Mouse (Mus musculus): ENCODE results near the gene Ints5.

Gene Ints5

GRCm38 (mm10) chr19:8920836-8921291 lies 28.1 kb downstream of the Ints5 start:
- in situ Hi-C loops (cut with MboI, MseI): loop anchor here (25.0 kb wide), 2 partner anchors 1909 to 1934 kb away; partner anchors contain the start of genes Dnajc4 (in 1 of the 2), Fermt3 (in 1 of the 2), Fkbp2 (in 1 of the 2) and Nudt22 (in 1 of the 2)

DNA sequence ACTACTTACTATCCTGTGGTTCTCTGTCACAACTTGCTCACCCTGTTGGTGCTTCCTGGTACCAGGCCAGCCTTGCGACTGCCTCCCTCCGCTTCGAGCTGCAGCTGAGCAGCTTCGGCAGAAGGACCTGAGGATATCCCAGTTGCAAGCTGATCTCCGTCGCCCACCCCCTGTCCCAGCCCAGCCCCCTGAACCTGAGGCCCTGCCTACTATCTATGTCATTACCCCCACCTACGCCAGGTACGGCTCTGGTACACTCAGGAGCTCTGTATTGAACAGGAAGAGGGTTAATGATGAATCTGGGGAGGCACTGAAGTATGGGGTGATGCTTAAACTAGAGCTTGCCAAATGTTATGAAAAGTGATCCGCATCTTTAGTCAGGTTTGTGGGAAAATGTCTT lies 28.9 kb downstream of the Ints5 start:
- in situ Hi-C loops (cut with MboI, MseI): loop anchor here (25.0 kb wide), 2 partner anchors 1909 to 1934 kb away; partner anchors contain the start of genes Dnajc4 (in 1 of the 2), Fermt3 (in 1 of the 2), Fkbp2 (in 1 of the 2) and Nudt22 (in 1 of the 2)

DNA sequence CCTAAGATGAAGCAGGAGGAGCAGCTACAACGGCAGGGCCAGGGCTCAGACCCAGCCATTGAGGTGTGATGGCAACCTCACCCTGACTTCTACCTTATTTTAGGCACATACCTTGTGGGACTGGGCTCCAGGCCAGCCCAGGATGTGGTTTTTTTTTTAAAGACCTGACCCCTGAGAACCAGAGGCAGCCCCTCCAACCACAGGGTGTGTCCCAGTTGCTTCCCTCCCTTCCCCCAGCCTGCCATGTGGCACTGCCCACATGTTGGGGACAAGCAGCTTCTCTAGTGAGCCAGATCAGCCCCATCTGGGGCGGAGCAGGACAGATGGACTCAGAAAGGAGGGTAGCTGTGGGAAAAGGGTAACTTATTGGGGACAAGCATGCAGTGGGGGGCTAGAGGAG lies 34.0 kb downstream of the Ints5 start:
- in situ Hi-C loops (cut with MboI, MseI): no loop called here

DNA sequence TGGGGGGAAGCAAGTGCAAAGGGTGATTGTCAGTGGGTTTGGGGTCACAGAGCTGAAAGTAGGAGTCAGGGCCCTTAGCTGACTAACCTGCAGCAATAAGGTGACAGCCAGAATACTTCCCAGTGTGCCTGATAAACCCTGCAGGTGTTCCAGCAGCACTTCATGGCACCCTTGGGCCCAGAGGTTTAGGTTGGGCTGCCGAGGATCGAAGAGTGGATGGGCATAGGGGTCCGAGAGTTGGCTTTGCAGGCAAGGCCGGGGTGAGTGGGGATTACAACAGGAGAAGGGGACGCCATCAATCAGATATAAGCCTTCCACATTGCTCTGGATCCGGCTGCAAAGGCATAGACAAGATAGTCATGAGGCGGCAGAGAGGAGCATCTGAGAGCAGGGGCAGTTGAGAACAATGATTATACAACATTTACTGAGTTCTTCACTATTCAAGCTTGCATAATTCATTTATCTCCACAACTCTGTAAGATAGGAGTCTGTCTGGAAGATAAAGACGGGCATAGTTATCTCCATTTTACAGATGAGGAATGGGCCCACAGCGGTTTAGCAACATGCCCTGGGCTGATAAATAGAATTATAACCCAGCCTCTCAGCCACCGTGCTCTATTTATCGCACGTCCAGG lies 35.2 kb downstream of the Ints5 start:
- in situ Hi-C loops (cut with MboI, MseI): no loop called here

- in situ Hi-C loops (cut with MboI, MseI): no loop called here
Observed at GRCm38 (mm10) chr19:8928689-8929223, 36.0 kb downstream of the Ints5 start.

DNA sequence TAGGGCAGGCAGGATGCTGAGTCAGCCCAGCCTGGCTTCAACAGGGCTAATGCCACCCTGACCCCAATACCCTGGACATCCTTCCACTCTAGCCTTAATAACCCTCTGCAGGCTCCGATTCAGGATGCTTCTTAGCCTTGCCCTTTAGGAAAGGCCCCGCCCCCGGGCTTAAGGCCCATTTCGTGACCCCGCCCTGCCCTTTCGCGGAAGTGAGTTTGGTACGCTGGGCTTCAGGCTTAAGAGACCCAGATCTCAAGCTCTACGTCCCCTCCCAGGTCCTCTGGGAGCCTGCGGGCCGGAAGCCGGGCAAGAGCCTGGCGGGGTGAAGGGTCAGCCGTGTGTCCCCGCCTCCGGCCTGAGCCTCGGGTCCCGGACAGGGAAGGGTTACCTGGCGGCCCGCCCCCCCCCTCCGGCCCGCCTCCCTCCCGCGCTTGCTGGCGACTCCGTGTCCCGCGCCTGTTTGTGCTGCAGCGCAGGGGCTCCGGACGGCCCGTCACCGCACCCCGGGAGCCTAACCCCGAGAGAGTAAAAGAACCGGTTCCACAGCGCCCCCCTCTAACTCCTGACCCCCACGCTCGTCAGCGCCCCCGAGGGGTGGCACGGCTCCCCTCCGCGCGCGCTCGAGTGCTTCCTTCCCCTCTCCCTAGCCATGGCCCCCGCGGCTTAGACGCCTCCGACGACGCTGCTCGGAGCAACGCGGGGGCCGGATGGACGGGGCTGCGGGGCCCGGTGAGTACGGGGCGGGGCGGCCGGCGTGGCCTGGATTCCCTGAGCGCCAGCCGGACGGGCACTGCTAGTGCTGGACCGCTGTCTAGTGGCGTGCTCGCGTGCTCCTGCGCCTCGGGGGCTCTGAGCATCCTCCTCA lies 36.7 kb downstream of the Ints5 start, which contains the start of the genes Rom1 and Eml3:
Gene Rom1 (minus strand): TSS at position 133 of the 865 bp plus-strand sequence.
Gene Eml3 (plus strand): TSS at position 329 of the 865 bp plus-strand sequence.
- in situ Hi-C loops (cut with MboI, MseI): no loop called here

GRCm38 (mm10) chr19:8930117-8930516 lies 37.3 kb downstream of the Ints5 start:
- in situ Hi-C loops (cut with MboI, MseI): no loop called here

DNA sequence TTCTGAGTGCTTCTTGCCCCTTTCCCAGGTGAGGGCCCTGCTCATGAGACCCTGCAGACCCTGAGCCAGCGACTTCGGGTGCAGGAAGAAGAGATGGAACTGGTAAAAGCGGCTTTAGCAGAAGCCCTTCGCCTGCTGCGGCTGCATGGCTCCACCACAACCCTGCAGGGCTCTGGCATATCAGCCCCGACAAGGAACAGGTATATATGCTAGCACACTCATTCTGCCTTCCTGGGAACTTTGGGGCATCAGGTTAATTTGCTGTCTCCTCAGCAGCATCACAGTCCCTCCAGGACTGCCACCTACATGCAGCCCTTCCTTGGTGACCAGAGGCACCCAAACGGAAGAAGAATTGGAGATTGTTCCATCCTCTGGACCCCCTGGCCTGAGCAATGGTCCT lies 38.0 kb downstream of the Ints5 start:
- in situ Hi-C loops (cut with MboI, MseI): no loop called here

GRCm38 (mm10) chr19:8936736-8937135 lies 43.9 kb downstream of the Ints5 start:
- in situ Hi-C loops (cut with MboI, MseI): no loop called here

DNA sequence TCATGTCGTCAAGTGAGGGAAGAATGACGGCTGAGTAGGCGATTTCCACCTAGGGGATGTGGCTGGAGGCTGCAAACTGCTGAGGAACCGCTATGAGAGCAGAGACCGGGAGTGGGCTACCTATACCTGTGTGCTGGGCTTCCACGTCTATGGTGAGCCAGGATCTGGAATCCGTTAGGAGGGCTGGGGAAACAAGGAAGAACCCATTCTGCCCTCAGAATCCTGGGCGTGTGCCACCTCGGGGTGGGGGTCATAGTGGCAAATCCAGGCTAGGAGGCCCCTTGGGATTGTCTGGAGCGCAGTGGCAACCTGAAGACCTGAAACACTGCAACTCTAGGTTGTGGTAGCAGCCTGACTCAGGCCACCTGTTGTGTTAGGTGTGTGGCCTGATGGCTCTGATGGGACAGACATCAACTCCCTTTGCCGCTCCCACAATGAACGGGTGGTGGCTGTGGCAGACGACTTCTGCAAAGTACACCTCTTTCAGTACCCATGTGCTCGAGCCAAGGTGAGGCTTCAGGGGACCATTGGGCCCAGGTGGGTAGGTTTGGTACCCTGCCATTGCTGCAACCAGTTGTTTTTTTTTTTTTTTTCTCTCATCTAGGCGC lies 47.8 kb downstream of the Ints5 start:
- in situ Hi-C loops (cut with MboI, MseI): loop anchor here in 1 of 2 experiments (5.0 kb wide), 1 partner anchor 48 kb away; the partner anchor contains the start of gene Ints5

GRCm38 (mm10) chr19:8941136-8941514 lies 48.3 kb downstream of the Ints5 start:
- in situ Hi-C loops (cut with MboI, MseI): loop anchor here in 1 of 2 experiments (5.0 kb wide), 1 partner anchor 49 kb away; the partner anchor contains the start of gene Ints5

DNA sequence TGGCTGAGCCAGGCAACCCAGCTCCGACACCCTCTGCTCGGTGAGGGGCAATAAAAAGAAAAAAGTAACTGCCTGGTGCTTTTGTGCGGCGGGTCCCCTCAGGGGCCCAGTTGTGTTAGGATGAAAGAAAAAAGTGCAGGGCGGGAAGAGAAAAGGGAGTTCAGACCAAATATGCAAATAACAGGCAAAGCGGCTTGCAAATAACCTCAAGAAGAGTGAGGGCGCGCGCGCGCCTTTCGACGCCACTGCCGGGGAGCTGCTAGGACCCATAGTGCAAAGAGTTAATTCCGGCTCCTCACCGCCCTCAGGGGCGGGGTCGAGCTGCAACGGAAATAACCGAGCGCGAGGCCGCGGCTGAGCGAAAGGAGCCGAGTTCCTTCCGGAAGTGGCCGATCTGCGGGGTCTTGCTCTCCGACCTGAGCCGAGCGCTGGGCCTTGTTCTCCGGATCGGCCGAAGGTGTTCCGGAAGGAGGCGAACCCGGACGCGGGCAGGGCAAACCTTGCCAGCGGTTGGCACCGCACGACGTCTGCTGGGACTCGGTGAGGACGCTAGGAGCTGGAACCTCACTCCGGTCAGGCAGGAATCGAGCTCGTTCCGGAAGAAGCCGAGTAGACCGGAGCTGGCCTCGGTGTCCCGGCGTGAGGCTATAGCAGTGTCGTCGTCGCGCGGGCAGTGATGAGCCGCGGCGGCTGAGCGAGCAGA lies 48.9 kb downstream of the Ints5 start, which contains the start of gene Mta2:
Gene Mta2 (plus strand): TSS at position 361 of the 703 bp plus-strand sequence.
- in situ Hi-C loops (cut with MboI, MseI): loop anchor here in 1 of 2 experiments (5.0 kb wide), 1 partner anchor 49 kb away; the partner anchor contains the start of gene Ints5

DNA sequence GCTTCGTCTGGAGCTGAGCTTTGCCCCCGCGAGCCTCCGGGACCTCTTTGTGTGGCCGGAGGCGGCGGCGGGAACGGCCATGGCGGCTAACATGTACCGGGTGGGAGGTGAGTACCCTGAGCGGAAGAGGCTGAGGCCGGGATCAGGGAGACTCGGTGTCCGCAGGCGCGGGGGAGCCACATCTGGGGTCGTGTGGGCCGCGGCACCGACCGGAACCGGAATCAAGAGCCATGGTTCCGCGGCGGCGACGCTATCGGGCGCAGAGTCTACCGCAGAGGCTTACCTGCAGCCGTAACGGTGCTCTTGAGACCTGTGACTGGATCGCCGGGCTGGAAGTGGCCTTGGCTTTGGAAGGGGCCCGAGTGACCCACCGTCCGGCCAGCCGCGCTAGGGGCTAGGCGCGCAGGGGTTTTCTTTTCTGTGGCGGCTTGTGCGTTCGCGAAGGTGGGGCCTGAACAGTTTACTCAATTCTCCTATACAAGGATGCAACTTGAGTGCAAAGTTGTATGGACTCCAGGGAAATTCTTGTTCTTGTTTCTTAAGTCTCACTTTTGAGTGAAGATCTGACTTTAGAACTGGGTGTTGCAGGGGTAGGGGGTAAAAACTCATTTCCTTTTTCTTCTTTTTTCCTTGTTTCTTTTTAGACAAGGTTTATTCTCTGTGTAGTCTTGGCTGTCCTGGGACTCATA lies 49.6 kb downstream of the Ints5 start:
- in situ Hi-C loops (cut with MboI, MseI): loop anchor here in 1 of 2 experiments (5.0 kb wide), 1 partner anchor 50 kb away; the partner anchor contains the start of gene Ints5

- in situ Hi-C loops (cut with MboI, MseI): loop anchor here in 1 of 2 experiments (5.0 kb wide), 1 partner anchor 51 kb away; the partner anchor contains the start of gene Ints5
Observed at GRCm38 (mm10) chr19:8943047-8943446, 50.2 kb downstream of the Ints5 start.

DNA sequence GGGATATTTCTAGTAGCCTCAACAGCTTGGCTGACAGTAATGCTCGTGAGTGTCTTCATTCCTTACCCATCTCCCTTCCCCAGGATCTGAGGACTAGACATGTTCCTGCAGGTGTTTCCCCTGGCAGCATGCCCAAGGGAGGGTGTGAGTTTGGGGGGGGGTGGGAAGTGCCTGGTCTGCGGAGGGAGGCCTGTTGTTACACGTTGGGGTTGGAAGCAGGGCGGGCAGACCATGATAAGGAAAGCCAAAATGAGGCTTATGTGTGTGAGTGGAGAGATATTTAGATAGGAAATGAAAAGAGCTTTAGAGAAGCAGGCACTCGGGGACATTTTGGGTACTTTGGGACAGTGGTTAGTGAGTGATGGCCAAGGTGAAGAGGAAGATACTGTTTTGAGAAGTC lies 51.3 kb downstream of the Ints5 start:
- in situ Hi-C loops (cut with MboI, MseI): loop anchor here in 1 of 2 experiments (5.0 kb wide), 1 partner anchor 52 kb away; the partner anchor contains the start of gene Ints5

DNA sequence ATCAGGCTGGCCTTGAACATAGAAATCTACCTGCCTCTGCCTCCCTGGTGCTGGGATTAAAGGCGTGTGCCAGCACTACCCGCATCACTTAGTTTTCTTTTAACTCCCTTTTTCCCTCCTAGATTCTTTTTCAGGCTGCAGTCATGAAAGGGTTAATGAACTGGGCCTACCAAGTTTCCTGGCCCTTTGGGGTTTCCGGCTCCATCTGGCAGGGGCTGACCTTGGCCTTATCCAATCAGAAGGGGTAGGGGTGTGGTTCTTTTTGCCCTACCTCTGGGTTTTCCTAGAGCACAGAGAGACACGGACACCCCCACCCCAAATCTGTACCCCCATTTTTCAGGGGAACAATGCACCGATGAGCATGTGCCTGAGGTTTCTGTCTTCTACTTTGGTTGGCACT lies 51.9 kb downstream of the Ints5 start:
- in situ Hi-C loops (cut with MboI, MseI): loop anchor here in 1 of 2 experiments (5.0 kb wide), 1 partner anchor 52 kb away; the partner anchor contains the start of gene Ints5

DNA sequence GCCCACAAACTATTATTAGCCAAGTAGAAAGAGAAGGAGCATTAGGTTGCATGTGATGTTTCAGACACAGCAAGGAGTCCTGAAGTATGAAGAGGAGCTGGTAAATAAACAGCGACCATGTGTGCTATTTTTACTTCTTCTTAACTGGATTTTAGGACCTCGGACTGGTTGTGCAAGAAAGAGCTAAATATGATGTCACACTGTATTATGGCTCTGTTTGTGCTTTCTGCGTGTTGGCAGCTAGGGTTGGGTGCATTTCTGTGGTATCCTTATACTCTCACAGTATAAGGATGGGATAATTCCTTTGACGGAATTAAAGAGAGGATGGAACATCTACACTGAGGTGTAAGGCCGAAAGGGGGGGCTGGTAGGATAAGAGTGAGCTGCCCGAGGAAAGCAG lies 52.4 kb downstream of the Ints5 start:
- in situ Hi-C loops (cut with MboI, MseI): no loop called here

- in situ Hi-C loops (cut with MboI, MseI): no loop called here
Observed at GRCm38 (mm10) chr19:8946929-8947328, 54.1 kb downstream of the Ints5 start.

Data from T-helper 17 cell (primary cell).